Mouse (Mus musculus) kidney, postnatal 0 days (tissue): ENCODE results near the gene Dvl1. TPM values are rescaled to one million over a fixed set of nuclear protein-coding genes. Genes with fewer than 3 reads are reported as not detected.
A peak's percentile ranks its signal among the peaks of the same experiment; 100 is the strongest.

ENCODE experiments used
- ATAC-seq: fragments of 200-750 bp; cut with Nextera tagmentation; replicated peaks from 2 replicates; pipeline ENCODE4 v1.8.0; 2017; ENCODE audit warnings: low read depth, moderate number of reproducible peaks, moderate TSS enrichment, moderate library complexity; ENCODE audit not compliant: low FRiP score
- DNase-seq: peaks from one replicate; pipeline ENCODE4 v3.0.0-alpha.2; 2016; ENCODE audit warnings: low spot score
- H3K27ac ChIP-seq: fragments of 300-500 bp; sonication (generic); 2 replicates; pipeline ENCODE4 v1.5.1; 2014; ENCODE audit warnings: mild to moderate bottlenecking
- H3K27me3 ChIP-seq: fragments of 300-500 bp; sonication (generic); 2 replicates; pipeline ENCODE4 v1.6.1; 2014; ENCODE audit warnings: low read length, mixed read lengths; ENCODE audit not compliant: insufficient read depth
- H3K36me3 ChIP-seq: fragments of 300-500 bp; sonication (generic); 2 replicates; pipeline ENCODE4 v1.6.1; 2014; ENCODE audit warnings: low read length, mixed read lengths; ENCODE audit not compliant: insufficient read depth
- H3K4me1 ChIP-seq: fragments of 300-500 bp; sonication (generic); replicated peaks from 2 replicates; pipeline ENCODE4 v1.6.1; 2014; ENCODE audit warnings: antibody characterized with exemption, low read length, mixed read lengths; ENCODE audit not compliant: insufficient read depth
- H3K4me2 ChIP-seq: fragments of 300-500 bp; sonication (generic); 2 replicates; pipeline ENCODE4 v1.6.1; 2014; ENCODE audit warnings: mild to moderate bottlenecking, low read length, moderate library complexity, mixed read lengths
- H3K4me3 ChIP-seq: fragments of 300-500 bp; sonication (generic); replicated peaks from 2 replicates; pipeline ENCODE4 v1.5.1; 2014; ENCODE audit warnings: low read depth, low read length
- H3K9ac ChIP-seq: fragments of 300-500 bp; sonication (generic); 2 replicates; pipeline ENCODE4 v1.6.1; 2014; ENCODE audit warnings: low read depth, low read length
- H3K9me3 ChIP-seq: fragments of 300-500 bp; sonication (generic); replicated peaks from 2 replicates; pipeline ENCODE4 v1.6.1; 2016; ENCODE audit warnings: low read length, inconsistent platforms, mixed read lengths
- CTCF ChIP-seq: IDR thresholded peaks from 2 replicates; pipeline ENCODE4 v1.5.1; 2016; ENCODE audit warnings: antibody characterized with exemption, low read depth, mild to moderate bottlenecking, moderate library complexity
- WGBS: fragments of 180-500 bp; shearing (Covaris S2); extraction: QIAGEN DNeasy Blood & Tissue Kit; methylation state at CpG from one replicate; pipeline ENCODE4 v1.1.7; 2014; 5-methylcytosine and 5-hydroxymethylcytosine counted together
- polyA plus RNA-seq: library from polyadenylated mRNA; unstranded; fragments of >200 nt; fragmentation: Nextera tagmentation; extraction: Ambion mirVana; gene quantifications from 2 replicates; pipeline ENCODE4 v1.2.1, GENCODE M21; 2015

The Dvl1 gene
- polyA plus RNA-seq: 9.9 and 16.6 TPM in 2 replicates

DNA sequence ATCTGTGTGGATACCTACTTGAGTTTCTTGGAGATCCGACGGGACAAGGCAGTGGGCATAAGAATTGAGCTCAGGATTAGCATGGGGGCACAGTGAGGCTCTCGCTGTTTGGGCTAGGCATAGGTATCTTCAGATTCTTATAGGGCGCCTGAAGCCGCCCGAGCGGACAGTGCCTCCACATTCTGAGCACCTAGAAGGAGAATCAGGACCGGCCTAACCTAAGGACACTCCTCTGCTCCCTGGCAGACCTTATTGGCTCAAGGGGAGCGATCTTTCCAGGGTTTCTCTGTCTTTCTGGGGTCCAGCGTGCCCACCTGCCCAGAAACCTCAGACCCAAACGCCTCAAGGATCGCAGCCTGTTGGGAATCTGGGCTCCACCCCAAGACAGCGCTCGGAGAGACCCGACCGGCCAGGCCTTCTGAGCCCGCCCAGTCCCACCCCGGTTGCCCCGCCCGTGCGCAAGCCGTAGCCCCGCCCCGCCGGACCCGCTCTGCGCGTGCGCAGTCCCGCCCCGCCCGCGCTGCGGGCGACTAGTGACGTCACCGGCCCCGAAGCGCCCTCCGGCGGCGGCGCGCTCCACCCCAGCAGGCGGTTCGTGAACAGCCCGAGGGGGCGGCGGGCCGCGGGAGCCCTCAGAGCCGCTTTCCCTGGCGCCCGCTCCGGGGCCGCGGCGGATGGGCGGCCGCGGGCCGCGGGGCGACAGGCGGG, at the start of gene Dvl1:
Gene Dvl1, plus strand, starts transcription at position 532 of the 708 bp plus-strand sequence.
- peak within 1 kb of the TSS; percentile 84 for H3K9ac ChIP-seq
- WGBS: 1% methylated on average over 65 of the region's 65 CpGs
- peak within 1 kb of the TSS; percentile 76 for H3K4me3 ChIP-seq
- TF ChIP-seq CTCF: peak; percentile 55; the same call in 1 of the 2 replicates
- H3K27me3 ChIP-seq: no peaks in the 10 kb centered on the region
- peak within 1 kb of the TSS; percentile 79 for H3K27ac ChIP-seq
- DNase-seq (peak; percentile 90), ATAC-seq (peak; percentile 88)
- H3K4me1 ChIP-seq: peaks cover 17% of the 10 kb centered on the region
- peak within 1 kb of the TSS; percentile 83 for H3K4me2 ChIP-seq
- peaks cover 15% of the 10 kb centered on the region for H3K36me3 ChIP-seq
- H3K9me3 ChIP-seq: no peaks in the 10 kb centered on the region

DNA sequence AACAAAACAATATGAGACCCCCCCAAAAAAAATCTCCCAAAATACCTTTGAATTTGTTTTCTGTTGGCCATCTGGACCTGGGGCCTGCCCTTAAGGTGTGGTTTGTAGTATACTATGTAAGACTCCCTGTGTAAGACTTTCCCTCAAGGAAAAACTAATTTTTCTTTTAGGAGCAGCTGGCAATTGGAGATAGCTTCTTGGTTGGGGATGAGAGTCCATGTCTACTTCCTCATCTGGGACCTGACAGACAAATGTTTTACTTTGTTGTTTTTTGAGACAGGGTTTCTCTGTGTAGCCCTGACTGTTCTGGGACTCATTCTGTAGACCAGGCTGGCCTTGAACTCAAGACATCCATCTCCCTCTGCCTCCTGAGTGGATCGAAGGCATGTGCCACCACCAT, 45.1 kb upstream of the Dvl1 start:
- H3K4me1 ChIP-seq: peaks cover 9% of the 10 kb centered on the region
- H3K36me3 ChIP-seq: 0 out of 2 replicates have a peak, but pooled peaks cover 3% of the 10 kb centered on the region
- DNase-seq (no peak), ATAC-seq (no peak)
- no peak for TF ChIP-seq CTCF
- 92% methylated on average over 1 of the region's 1 CpGs for WGBS
- H3K4me2 ChIP-seq: no peak overlapping the region
- H3K27me3 ChIP-seq: no peaks in the 10 kb centered on the region
- no peak overlapping the region for H3K27ac ChIP-seq
- H3K9ac ChIP-seq: no peak overlapping the region
- H3K9me3 ChIP-seq: no peaks in the 10 kb centered on the region
- H3K4me3 ChIP-seq: no peak overlapping the region

DNA sequence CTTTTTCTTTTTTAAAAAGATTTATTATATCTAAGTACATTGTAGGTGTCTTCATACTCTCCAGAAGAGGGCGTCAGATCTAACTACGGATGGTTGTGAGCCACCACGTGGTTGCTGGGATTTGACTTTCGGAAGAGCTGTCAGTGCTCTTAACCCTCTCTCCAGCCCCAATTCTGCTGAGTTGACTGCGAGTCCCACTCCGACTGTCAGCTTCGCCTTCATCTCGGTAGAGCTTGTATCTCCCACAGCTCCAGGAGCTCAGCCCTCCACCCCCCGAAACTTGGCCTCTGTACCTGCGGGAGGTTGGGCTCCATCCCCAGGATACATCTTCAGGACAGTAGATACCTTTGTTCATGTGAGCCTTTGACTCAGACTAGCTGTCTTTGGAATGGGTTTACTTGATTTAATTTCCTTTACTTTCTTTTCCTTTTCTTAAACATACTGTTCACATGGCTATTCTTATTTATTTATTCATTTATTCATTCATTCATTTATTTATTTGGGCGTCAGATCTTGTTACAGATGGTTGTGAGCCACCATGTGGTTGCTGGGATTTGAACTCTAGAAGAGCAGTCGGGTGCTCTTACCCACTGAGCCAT, 44.4 kb upstream of the Dvl1 start, which contains the start of gene Mrpl20:
Gene Mrpl20, plus strand, starts transcription at position 138 of the 599 bp plus-strand sequence.
- no peaks in the 10 kb centered on the region for H3K27me3 ChIP-seq
- peaks cover 9% of the 10 kb centered on the region; the same call in 1 of the 2 replicates for H3K36me3 ChIP-seq
- H3K27ac ChIP-seq: peak within 1 kb of the TSS; percentile 81
- peak; percentile 58 for DNase-seq
- ATAC-seq: no peak; the same call in 1 of the 2 replicates
- no peaks in the 10 kb centered on the region for H3K9me3 ChIP-seq
- peak within 1 kb of the TSS; percentile 90 for H3K4me3 ChIP-seq
- peak within 1 kb of the TSS; percentile 80 for H3K4me2 ChIP-seq
- peaks cover 9% of the 10 kb centered on the region for H3K4me1 ChIP-seq
- peak; percentile 42; the same call in 1 of the 2 replicates for TF ChIP-seq CTCF
- peak within 1 kb of the TSS; percentile 90 for H3K9ac ChIP-seq
- WGBS: 13% methylated on average over 12 of the region's 12 CpGs

GRCm38 (mm10) chr4:155803340-155804041, 43.7 kb upstream of the Dvl1 start:
- Histone ChIP-seq H3K4me2 (peak overlapping the region; percentile 80), H3K9me3 (no peaks in the 10 kb centered on the region), H3K4me3 (peak overlapping the region; percentile 90), H3K36me3 (peaks cover 11% of the 10 kb centered on the region), H3K9ac (peak overlapping the region; percentile 90), H3K27me3 (no peaks in the 10 kb centered on the region), H3K4me1 (peaks cover 9% of the 10 kb centered on the region), H3K27ac (peak overlapping the region; percentile 81)
- no peak for TF ChIP-seq CTCF
- ATAC-seq (peak; percentile 99), DNase-seq (peak; percentile 97)
- WGBS: under 1% methylated on average over 58 of the region's 58 CpGs

DNA sequence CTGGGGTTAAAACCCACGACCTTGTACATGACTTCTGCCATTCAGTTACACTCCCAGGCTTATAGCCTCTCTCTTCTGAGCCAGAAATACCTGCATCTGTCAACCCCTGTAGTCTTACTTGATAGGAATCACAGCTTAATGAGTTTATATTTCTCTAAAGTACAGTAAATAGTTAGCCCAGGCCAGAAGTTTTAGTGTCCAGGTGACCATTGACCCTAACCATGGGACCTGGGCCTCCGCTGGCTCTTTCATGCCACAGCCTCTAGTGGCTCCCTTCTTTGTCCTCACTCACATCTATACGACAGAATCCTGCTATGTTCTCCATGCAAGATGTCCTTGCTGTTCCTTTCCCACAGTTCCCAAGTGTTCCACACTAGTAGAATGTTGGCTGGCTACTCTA, 39.4 kb upstream of the Dvl1 start:
- peaks cover 7% of the 10 kb centered on the region for H3K4me1 ChIP-seq
- no peak overlapping the region for H3K9ac ChIP-seq
- H3K4me3 ChIP-seq: no peak overlapping the region
- H3K36me3 ChIP-seq: peaks cover 32% of the 10 kb centered on the region
- WGBS: 79% methylated on average over 3 of the region's 3 CpGs
- no peak for TF ChIP-seq CTCF
- no peak for DNase-seq
- no peak overlapping the region for H3K27ac ChIP-seq
- no peak for ATAC-seq
- H3K4me2 ChIP-seq: no peak overlapping the region
- H3K27me3 ChIP-seq: no peaks in the 10 kb centered on the region
- H3K9me3 ChIP-seq: no peaks in the 10 kb centered on the region
